Mouse (Mus musculus): ENCODE measurements around the gene March8. TPM values are rescaled to one million over a fixed set of nuclear protein-coding genes. Genes with fewer than 3 reads are reported as not detected.

March8 gene
- polyA plus RNA-seq, 1 experiment from 2014 or later = 37.4 TPM

DNA sequence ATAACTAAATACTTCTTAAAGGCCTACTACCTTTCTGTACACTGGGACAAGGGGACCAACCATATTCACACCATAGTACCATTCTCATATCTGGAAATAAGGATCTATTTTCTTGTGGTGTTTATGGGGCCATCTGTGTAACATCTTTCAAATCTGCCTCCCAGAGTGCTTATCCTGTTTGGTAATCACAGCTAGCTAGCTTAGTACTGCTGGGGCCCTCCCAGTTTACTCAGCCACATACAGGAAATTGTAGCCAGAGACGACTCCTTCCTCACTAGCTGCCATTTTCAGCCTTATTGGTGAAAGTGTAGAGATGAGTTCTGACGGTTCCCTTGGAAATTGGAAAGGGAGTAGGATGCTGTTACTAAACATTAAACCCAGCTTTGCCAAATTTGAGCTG is 43.8 kb downstream of the March8 start:
- H3K4me2 ChIP-seq = no peak overlapping the region
- H3K9ac ChIP-seq (ENCODE audit: low read length) = no peak overlapping the region
- DNase-seq (ENCODE audit: low spot score, missing footprints) = no peak
- H3K27ac ChIP-seq (ENCODE audit: low read depth, low read length) = no peak overlapping the region
- no peak overlapping the region for H3K4me3 ChIP-seq (ENCODE audit: low read depth, low read length)
- H3K36me3 ChIP-seq (ENCODE audit: control insufficient read depth, insufficient read depth, low read length) = no peaks in the 10 kb centered on the region
- WGBS = 67% methylated on average over 2 of the region's 2 CpGs
- no peak for ATAC-seq (ENCODE audit: low FRiP score)
- peaks cover 13% of the 10 kb centered on the region for H3K4me1 ChIP-seq (ENCODE audit: control insufficient read depth, insufficient read depth, low read length)
- no peaks in the 10 kb centered on the region for H3K9me3 ChIP-seq (ENCODE audit: control insufficient read depth, low read length)
- H3K27me3 ChIP-seq (ENCODE audit: control insufficient read depth, insufficient read depth, low read length) = no peaks in the 10 kb centered on the region

- Histone ChIP-seq H3K4me1 (ENCODE audit: control insufficient read depth, insufficient read depth, low read length) (peaks cover 14% of the 10 kb centered on the region), H3K27me3 (ENCODE audit: control insufficient read depth, insufficient read depth, low read length) (no peaks in the 10 kb centered on the region), H3K27ac (ENCODE audit: low read depth, low read length) (no peak overlapping the region), H3K36me3 (ENCODE audit: control insufficient read depth, insufficient read depth, low read length) (no peaks in the 10 kb centered on the region), H3K4me2 (no peak overlapping the region), H3K9ac (ENCODE audit: low read length) (no peak overlapping the region), H3K9me3 (ENCODE audit: control insufficient read depth, low read length) (no peaks in the 10 kb centered on the region), H3K4me3 (ENCODE audit: low read depth, low read length) (no peak overlapping the region)
- DNase-seq (ENCODE audit: low spot score, missing footprints) = no peak
- no peak for ATAC-seq (ENCODE audit: low FRiP score)
- 81% methylated on average over 10 of the region's 10 CpGs for WGBS
Measured at GRCm38 (mm10) chr6:116383582-116383981, 45.8 kb downstream of the March8 start.

- WGBS = 28% methylated on average over 5 of the region's 5 CpGs
- Histone ChIP-seq H3K36me3 (ENCODE audit: control insufficient read depth, insufficient read depth, low read length) (no peaks in the 10 kb centered on the region), H3K4me3 (ENCODE audit: low read depth, low read length) (no peak overlapping the region), H3K9me3 (ENCODE audit: control insufficient read depth, low read length) (no peaks in the 10 kb centered on the region), H3K27ac (ENCODE audit: low read depth, low read length) (no peak overlapping the region), H3K4me1 (ENCODE audit: control insufficient read depth, insufficient read depth, low read length) (peaks cover 14% of the 10 kb centered on the region), H3K9ac (ENCODE audit: low read length) (peak overlapping the region; percentile 44; the same call in 1 of the 2 replicates), H3K27me3 (ENCODE audit: control insufficient read depth, insufficient read depth, low read length) (no peaks in the 10 kb centered on the region), H3K4me2 (no peak overlapping the region)
- ATAC-seq (ENCODE audit: low FRiP score) = peak; percentile 16; the same call in 1 of the 2 replicates
- DNase-seq (ENCODE audit: low spot score, missing footprints) = no peak
Measured at GRCm38 (mm10) chr6:116385194-116386044, 47.6 kb downstream of the March8 start.

- peaks cover 14% of the 10 kb centered on the region for H3K4me1 ChIP-seq (ENCODE audit: control insufficient read depth, insufficient read depth, low read length)
- peak; percentile 81 for ATAC-seq (ENCODE audit: low FRiP score)
- H3K27me3 ChIP-seq (ENCODE audit: control insufficient read depth, insufficient read depth, low read length) = no peaks in the 10 kb centered on the region
- H3K9me3 ChIP-seq (ENCODE audit: control insufficient read depth, low read length) = no peaks in the 10 kb centered on the region
- no peak for DNase-seq (ENCODE audit: low spot score, missing footprints)
- no peak overlapping the region for H3K27ac ChIP-seq (ENCODE audit: low read depth, low read length)
- no peak overlapping the region for H3K4me3 ChIP-seq (ENCODE audit: low read depth, low read length)
- H3K9ac ChIP-seq (ENCODE audit: low read length) = peak overlapping the region; percentile 44; the same call in 1 of the 2 replicates
- no peak overlapping the region for H3K4me2 ChIP-seq
- H3K36me3 ChIP-seq (ENCODE audit: control insufficient read depth, insufficient read depth, low read length) = no peaks in the 10 kb centered on the region
- 40% methylated on average over 4 of the region's 4 CpGs for WGBS
Measured at GRCm38 (mm10) chr6:116386045-116386415, 48.2 kb downstream of the March8 start.

- ATAC-seq (ENCODE audit: low FRiP score) = no peak
- 68% methylated on average over 3 of the region's 3 CpGs for WGBS
- Histone ChIP-seq H3K9ac (ENCODE audit: low read length) (no peak overlapping the region), H3K27ac (ENCODE audit: low read depth, low read length) (no peak overlapping the region), H3K27me3 (ENCODE audit: control insufficient read depth, insufficient read depth, low read length) (no peaks in the 10 kb centered on the region), H3K9me3 (ENCODE audit: control insufficient read depth, low read length) (no peaks in the 10 kb centered on the region), H3K36me3 (ENCODE audit: control insufficient read depth, insufficient read depth, low read length) (no peaks in the 10 kb centered on the region), H3K4me3 (ENCODE audit: low read depth, low read length) (no peak overlapping the region), H3K4me2 (no peak overlapping the region), H3K4me1 (ENCODE audit: control insufficient read depth, insufficient read depth, low read length) (peaks cover 14% of the 10 kb centered on the region)
- no peak for DNase-seq (ENCODE audit: low spot score, missing footprints)
Measured at GRCm38 (mm10) chr6:116386506-116386905, 48.7 kb downstream of the March8 start.

DNA sequence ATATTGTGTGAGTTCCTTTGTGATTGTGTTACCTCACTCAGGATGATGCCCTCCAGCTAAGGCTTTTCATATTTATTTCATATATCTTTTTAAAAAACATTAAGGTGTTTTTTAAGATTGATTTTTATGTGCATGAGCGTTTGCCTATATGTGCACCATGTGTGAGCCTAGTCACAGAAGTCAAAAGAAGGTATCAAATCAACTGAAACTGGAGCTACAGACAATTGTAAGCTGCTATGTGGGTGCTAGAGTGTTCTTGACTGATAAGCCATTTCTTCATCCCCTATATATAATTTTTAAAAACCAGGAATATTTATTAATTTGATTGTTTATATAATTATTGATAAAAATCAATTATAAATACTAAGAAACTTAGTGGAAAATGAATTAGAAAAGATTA is 50.2 kb downstream of the March8 start:
- ATAC-seq (ENCODE audit: low FRiP score) (no peak), DNase-seq (ENCODE audit: low spot score, missing footprints) (no peak)
- H3K27me3 ChIP-seq (ENCODE audit: control insufficient read depth, insufficient read depth, low read length) = no peaks in the 10 kb centered on the region
- H3K9me3 ChIP-seq (ENCODE audit: control insufficient read depth, low read length) = no peaks in the 10 kb centered on the region
- no peak overlapping the region for H3K4me3 ChIP-seq (ENCODE audit: low read depth, low read length)
- H3K9ac ChIP-seq (ENCODE audit: low read length) = no peak overlapping the region
- H3K4me1 ChIP-seq (ENCODE audit: control insufficient read depth, insufficient read depth, low read length) = peaks cover 14% of the 10 kb centered on the region
- H3K4me2 ChIP-seq = no peak overlapping the region
- H3K36me3 ChIP-seq (ENCODE audit: control insufficient read depth, insufficient read depth, low read length) = no peaks in the 10 kb centered on the region
- WGBS = 95% methylated on average over 1 of the region's 1 CpGs
- no peak overlapping the region for H3K27ac ChIP-seq (ENCODE audit: low read depth, low read length)

DNA sequence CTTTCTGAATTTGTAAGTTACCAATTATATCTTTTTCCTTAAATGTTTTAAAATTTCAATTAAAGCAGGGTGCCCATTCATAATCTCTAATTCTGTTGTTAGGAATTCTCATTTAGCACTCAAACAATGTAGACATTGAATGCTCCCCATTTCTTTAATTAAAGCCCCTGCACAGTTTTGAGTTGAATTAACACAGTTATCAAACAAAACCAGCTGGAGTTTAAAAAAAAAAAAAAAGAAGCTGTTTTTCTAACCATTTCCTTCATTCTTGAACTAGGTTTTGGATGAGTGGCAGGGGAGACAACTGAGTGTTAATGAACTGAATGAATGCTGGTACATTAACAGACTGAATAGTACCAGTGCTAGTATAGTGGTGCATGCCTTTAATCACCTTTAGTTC is 51.7 kb downstream of the March8 start:
- no peak overlapping the region for H3K4me3 ChIP-seq (ENCODE audit: low read depth, low read length)
- ATAC-seq (ENCODE audit: low FRiP score) = no peak
- H3K36me3 ChIP-seq (ENCODE audit: control insufficient read depth, insufficient read depth, low read length) = no peaks in the 10 kb centered on the region
- no peaks in the 10 kb centered on the region for H3K9me3 ChIP-seq (ENCODE audit: control insufficient read depth, low read length)
- no peaks in the 10 kb centered on the region for H3K27me3 ChIP-seq (ENCODE audit: control insufficient read depth, insufficient read depth, low read length)
- H3K9ac ChIP-seq (ENCODE audit: low read length) = no peak overlapping the region
- no peak overlapping the region for H3K27ac ChIP-seq (ENCODE audit: low read depth, low read length)
- peaks cover 14% of the 10 kb centered on the region for H3K4me1 ChIP-seq (ENCODE audit: control insufficient read depth, insufficient read depth, low read length)
- no peak overlapping the region for H3K4me2 ChIP-seq
- no peak for DNase-seq (ENCODE audit: low spot score, missing footprints)

DNA sequence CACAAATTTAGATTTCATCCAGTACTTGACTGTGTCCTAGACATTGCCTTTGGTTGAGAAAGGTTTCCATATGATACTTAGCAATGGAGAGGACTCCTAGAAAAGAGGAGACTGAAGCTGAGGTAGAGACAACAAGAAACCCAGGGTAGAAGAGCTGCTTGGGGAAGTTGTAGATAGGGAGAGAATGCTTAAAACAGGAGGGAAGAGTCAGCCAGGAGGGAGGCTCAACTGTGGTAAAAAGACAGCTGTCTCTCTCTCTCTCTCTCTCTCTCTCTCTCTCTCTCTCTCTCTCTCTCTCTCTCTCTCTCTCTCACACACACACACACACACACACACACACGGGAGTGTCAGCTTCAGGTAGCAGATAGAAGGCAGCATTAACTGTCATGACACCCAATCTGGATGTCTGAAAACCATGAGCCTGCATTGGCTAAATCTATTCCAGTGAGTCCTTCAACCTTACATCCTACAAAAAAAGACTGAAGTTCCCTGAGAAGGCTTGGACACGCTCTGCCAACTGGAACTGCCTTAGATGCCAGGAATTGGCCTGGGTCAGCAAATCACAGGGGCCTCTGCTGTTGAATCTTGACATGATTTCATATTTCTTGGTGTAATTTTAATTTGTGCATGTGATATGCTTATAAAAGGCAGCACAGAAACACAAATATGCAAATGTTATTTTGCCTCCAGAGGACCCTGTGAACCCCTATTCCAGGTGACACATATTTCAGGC is 57.3 kb downstream of the March8 start:
- Histone ChIP-seq H3K9ac (ENCODE audit: low read length) (no peak overlapping the region), H3K4me1 (ENCODE audit: control insufficient read depth, insufficient read depth, low read length) (peaks cover 22% of the 10 kb centered on the region), H3K36me3 (ENCODE audit: control insufficient read depth, insufficient read depth, low read length) (no peaks in the 10 kb centered on the region), H3K9me3 (ENCODE audit: control insufficient read depth, low read length) (no peaks in the 10 kb centered on the region), H3K27me3 (ENCODE audit: control insufficient read depth, insufficient read depth, low read length) (no peaks in the 10 kb centered on the region), H3K4me2 (no peak overlapping the region), H3K4me3 (ENCODE audit: low read depth, low read length) (no peak overlapping the region), H3K27ac (ENCODE audit: low read depth, low read length) (no peak overlapping the region)
- ATAC-seq (ENCODE audit: low FRiP score) = no peak
- 94% methylated on average over 2 of the region's 2 CpGs for WGBS
- no peak for DNase-seq (ENCODE audit: low spot score, missing footprints)

DNA sequence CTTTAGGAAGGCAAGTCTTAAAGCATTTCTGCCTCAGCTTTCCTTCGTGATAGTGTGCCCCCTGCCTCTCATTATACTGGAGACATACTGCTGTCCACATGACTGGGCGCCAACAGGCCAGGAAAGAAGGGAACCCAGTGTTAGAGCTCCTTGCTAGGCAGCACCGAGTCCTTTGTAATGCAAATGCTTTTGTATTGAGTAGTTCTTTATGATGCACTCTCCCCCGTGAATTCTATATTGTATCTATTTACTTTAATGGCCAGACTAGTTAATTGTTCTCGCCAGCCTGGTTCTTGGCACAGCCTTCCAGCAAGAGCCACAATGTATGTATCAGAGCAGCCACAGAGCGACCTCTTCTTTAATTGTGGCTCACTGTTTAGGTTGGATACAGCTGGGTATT is 59.8 kb downstream of the March8 start:
- ATAC-seq (ENCODE audit: low FRiP score) = peak; percentile 90
- H3K9me3 ChIP-seq (ENCODE audit: control insufficient read depth, low read length) = no peaks in the 10 kb centered on the region
- no peaks in the 10 kb centered on the region for H3K27me3 ChIP-seq (ENCODE audit: control insufficient read depth, insufficient read depth, low read length)
- H3K36me3 ChIP-seq (ENCODE audit: control insufficient read depth, insufficient read depth, low read length) = no peaks in the 10 kb centered on the region
- H3K4me3 ChIP-seq (ENCODE audit: low read depth, low read length) = no peak overlapping the region
- no peak overlapping the region for H3K4me2 ChIP-seq
- H3K4me1 ChIP-seq (ENCODE audit: control insufficient read depth, insufficient read depth, low read length) = peaks cover 22% of the 10 kb centered on the region
- H3K9ac ChIP-seq (ENCODE audit: low read length) = no peak overlapping the region
- peak overlapping the region; percentile 54 for H3K27ac ChIP-seq (ENCODE audit: low read depth, low read length)
- peak; percentile 92 for DNase-seq (ENCODE audit: low spot score, missing footprints)
- WGBS = 20% methylated on average over 6 of the region's 6 CpGs
